Mouse (Mus musculus) forebrain, embryonic 11.5 days (tissue): ENCODE measurements around the gene Gm21985. TPM values are rescaled to one million over a fixed set of nuclear protein-coding genes. Genes with fewer than 3 reads are reported as not detected.

Source experiments
- ATAC-seq: fragments of 200-750 bp; cut with Nextera tagmentation; replicated peaks from 2 replicates; pipeline ENCODE4 v1.8.0; 2017; ENCODE audit warnings: moderate TSS enrichment; ENCODE audit not compliant: low FRiP score
- DNase-seq: peaks from one replicate; pipeline ENCODE4 v3.0.0-alpha.2; 2017; ENCODE audit warnings: low spot score
- H3K27ac ChIP-seq: fragments of 300-500 bp; sonication (generic); 2 replicates; pipeline ENCODE4 v1.5.1; 2014; ENCODE audit warnings: low read depth, low read length
- H3K27me3 ChIP-seq: fragments of 300-500 bp; sonication (generic); 2 replicates; pipeline ENCODE4 v1.6.1; 2014; ENCODE audit warnings: mild to moderate bottlenecking, low read length, mixed read lengths; ENCODE audit not compliant: control insufficient read depth, insufficient read depth
- H3K36me3 ChIP-seq: fragments of 300-500 bp; sonication (generic); 2 replicates; pipeline ENCODE4 v1.6.1; 2014; ENCODE audit warnings: mild to moderate bottlenecking, low read length, moderate library complexity, mixed read lengths; ENCODE audit not compliant: control insufficient read depth, insufficient read depth
- H3K4me1 ChIP-seq: fragments of 300-500 bp; sonication (generic); replicated peaks from 2 replicates; pipeline ENCODE4 v1.6.1; 2014; ENCODE audit warnings: low read length, mixed read lengths; ENCODE audit not compliant: control insufficient read depth, insufficient read depth
- H3K4me2 ChIP-seq: fragments of 300-500 bp; sonication (generic); 2 replicates; pipeline ENCODE4 v1.6.1; 2014; ENCODE audit warnings: low read depth, mild to moderate bottlenecking, low read length, moderate library complexity, mixed read lengths; ENCODE audit not compliant: severe bottlenecking
- H3K4me3 ChIP-seq: fragments of 300-500 bp; sonication (generic); 2 replicates; pipeline ENCODE4 v1.5.1; 2014; ENCODE audit warnings: low read depth, low read length
- H3K9ac ChIP-seq: fragments of 300-500 bp; sonication (generic); 2 replicates; pipeline ENCODE4 v1.6.1; 2014; ENCODE audit warnings: low read length
- H3K9me3 ChIP-seq: fragments of 300-500 bp; sonication (generic); 2 replicates; pipeline ENCODE4 v1.6.1; 2016; ENCODE audit warnings: low read length, mixed read lengths; ENCODE audit not compliant: control insufficient read depth
- WGBS: fragments of 180-500 bp; shearing (Covaris S2); extraction: QIAGEN DNeasy Blood & Tissue Kit; methylation state at CpG from one replicate; pipeline ENCODE4 v1.1.7; 2014; 5-methylcytosine and 5-hydroxymethylcytosine counted together
- polyA plus RNA-seq: library from polyadenylated mRNA; unstranded; fragments of >200 nt; fragmentation: Nextera tagmentation; extraction: Ambion mirVana; gene quantifications from 2 replicates; pipeline ENCODE4 v1.2.1, GENCODE M21; 2014

Gm21985 gene
- polyA plus RNA-seq, 1 experiment from 2014 or later: 0.09 TPM

DNA sequence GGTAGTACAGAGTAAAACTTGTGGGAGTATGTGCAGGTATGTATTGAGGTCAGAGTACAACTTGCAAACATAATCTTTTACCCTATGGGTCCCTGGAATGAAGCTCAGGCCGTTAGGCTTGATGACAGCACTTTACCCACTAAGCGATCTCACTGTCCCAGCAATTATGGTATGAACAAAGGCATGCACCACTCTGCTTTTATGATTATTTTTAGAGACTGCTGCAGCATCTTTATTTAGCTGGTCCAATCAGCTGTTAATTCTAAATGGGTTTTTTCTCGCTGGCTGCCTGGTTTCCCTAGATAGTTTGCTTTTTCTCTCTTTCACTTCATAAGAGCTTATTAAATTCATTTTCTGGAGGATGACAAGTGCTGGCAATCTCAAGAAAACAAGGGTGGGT, 30.1 kb downstream of the Gm21985 start:
- Histone ChIP-seq H3K4me2 (no peak overlapping the region), H3K4me1 (no peaks in the 10 kb centered on the region), H3K9ac (no peak overlapping the region), H3K4me3 (no peak overlapping the region), H3K27me3 (no peaks in the 10 kb centered on the region), H3K27ac (no peak overlapping the region), H3K36me3 (no peaks in the 10 kb centered on the region), H3K9me3 (no peaks in the 10 kb centered on the region)
- no peak for DNase-seq
- ATAC-seq: no peak
- WGBS: 88% methylated on average over 3 of the region's 3 CpGs

DNA sequence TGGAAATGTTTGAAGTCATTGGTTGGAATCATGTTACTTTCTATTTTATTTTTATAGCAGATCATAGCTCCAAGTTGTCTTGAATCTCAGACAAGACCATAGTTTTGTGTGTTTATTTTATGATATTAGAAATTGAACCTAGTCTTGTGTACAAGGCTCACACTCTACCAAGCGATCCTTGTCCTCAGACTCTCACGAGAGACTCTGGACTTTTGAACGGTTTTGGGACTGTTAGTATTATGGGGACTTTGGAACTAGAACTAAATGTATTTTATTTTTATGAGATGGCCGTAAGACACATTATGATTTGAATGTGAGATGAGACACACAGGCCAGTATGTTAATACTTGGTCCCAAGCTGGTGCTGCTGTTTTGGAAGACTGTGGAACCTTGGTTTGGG, 32.1 kb downstream of the Gm21985 start:
- Histone ChIP-seq H3K4me3 (no peak overlapping the region), H3K9me3 (no peaks in the 10 kb centered on the region), H3K36me3 (no peaks in the 10 kb centered on the region), H3K27me3 (no peaks in the 10 kb centered on the region), H3K4me2 (no peak overlapping the region), H3K27ac (no peak overlapping the region), H3K9ac (no peak overlapping the region), H3K4me1 (no peaks in the 10 kb centered on the region)
- WGBS: 94% methylated on average over 4 of the region's 4 CpGs
- DNase-seq (no peak), ATAC-seq (no peak)

DNA sequence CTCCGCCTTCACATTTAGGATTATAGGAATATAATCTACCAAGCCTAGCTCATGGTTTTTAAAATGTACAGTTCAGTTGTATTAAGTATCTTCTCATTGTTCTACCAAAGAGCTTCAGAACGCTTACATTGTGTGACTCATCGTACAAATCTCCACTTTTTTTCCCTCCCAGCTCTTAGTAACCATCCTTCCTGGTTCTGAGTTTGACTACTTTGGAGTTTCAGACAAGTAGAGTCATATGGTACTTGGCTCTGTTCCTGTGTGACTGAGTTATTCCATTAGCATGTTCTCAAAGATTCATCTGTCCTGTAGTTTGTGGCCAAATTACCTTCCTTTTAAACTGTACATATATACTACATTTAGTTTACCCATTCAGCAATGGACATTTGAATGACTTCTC, 42.6 kb downstream of the Gm21985 start:
- WGBS: 95% methylated on average over 3 of the region's 3 CpGs
- H3K27me3 ChIP-seq: no peaks in the 10 kb centered on the region

DNA sequence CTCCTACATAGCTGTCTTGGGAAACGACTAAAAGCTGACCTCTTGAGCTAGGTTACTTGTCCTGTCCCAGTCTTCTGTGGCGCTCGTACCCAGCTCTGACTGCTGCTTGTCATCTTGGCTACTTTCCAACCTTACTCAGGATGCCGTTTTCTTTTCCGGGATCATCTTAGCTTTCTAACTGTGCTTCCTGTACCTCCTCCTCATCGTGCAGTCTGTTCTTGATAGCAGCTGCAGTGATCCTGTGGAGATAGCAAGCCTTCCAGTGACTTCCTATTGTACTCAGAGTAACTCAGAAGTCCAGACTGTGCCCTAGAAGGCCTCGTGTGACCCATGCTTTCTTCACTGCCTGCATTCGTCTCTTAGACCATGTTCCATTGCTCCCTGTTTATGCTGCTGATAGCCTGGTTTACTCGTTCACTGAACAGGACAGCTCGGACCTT, 43.1 kb downstream of the Gm21985 start:
- no peak overlapping the region for H3K4me2 ChIP-seq
- no peak overlapping the region for H3K27ac ChIP-seq
- whole genome bisulfite sequencing: 89% methylated on average over 10 of the region's 10 CpGs
- no peak overlapping the region for H3K9ac ChIP-seq
- H3K9me3 ChIP-seq: no peaks in the 10 kb centered on the region
- no peaks in the 10 kb centered on the region for H3K4me1 ChIP-seq
- H3K4me3 ChIP-seq: no peak overlapping the region
- ATAC-seq (no peak), DNase-seq (no peak)
- no peaks in the 10 kb centered on the region for H3K27me3 ChIP-seq
- H3K36me3 ChIP-seq: no peaks in the 10 kb centered on the region

More for the DNA sequence above, 42.6 kb downstream of the Gm21985 start:
- no peaks in the 10 kb centered on the region for H3K9me3 ChIP-seq
- no peak overlapping the region for H3K4me3 ChIP-seq
- H3K4me2 ChIP-seq: no peak overlapping the region
- H3K36me3 ChIP-seq: no peaks in the 10 kb centered on the region
- DNase-seq: no peak
- no peak overlapping the region for H3K27ac ChIP-seq
- no peak overlapping the region for H3K9ac ChIP-seq
- ATAC-seq: no peak
- no peaks in the 10 kb centered on the region for H3K4me1 ChIP-seq

DNA sequence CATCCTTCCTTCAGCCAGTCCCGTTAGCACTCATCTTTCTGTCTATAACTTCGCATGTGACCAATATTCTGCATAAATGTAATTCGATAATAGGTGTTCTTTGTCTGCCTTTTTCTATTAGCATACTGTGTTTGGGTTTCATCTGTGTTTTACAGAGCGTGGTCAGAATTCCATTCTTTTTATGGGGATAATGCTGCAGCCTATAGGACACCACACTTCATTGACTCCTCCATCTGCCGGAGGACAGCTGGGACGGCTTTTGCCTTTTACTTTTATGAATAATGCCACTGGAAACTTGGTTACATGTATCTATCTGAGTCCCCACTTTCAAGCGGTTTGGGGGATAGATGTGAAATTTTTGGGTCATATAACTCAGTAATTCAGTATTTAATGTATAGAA, 49.5 kb downstream of the Gm21985 start:
- Histone ChIP-seq H3K27me3 (no peaks in the 10 kb centered on the region), H3K36me3 (no peaks in the 10 kb centered on the region), H3K27ac (no peak overlapping the region), H3K9ac (no peak overlapping the region), H3K4me3 (no peak overlapping the region), H3K4me1 (no peaks in the 10 kb centered on the region), H3K4me2 (no peak overlapping the region), H3K9me3 (no peaks in the 10 kb centered on the region)
- ATAC-seq (no peak), DNase-seq (no peak)
- 89% methylated on average over 7 of the region's 7 CpGs for WGBS

GRCm38 (mm10) chr2:112318227-112318626, 52.1 kb downstream of the Gm21985 start:
- DNase-seq (no peak), ATAC-seq (no peak)
- Histone ChIP-seq H3K4me1 (no peaks in the 10 kb centered on the region), H3K4me2 (no peak overlapping the region), H3K9ac (no peak overlapping the region), H3K27ac (no peak overlapping the region), H3K36me3 (no peaks in the 10 kb centered on the region), H3K27me3 (no peaks in the 10 kb centered on the region), H3K9me3 (no peaks in the 10 kb centered on the region), H3K4me3 (no peak overlapping the region)
- 88% methylated on average over 2 of the region's 2 CpGs for WGBS

DNA sequence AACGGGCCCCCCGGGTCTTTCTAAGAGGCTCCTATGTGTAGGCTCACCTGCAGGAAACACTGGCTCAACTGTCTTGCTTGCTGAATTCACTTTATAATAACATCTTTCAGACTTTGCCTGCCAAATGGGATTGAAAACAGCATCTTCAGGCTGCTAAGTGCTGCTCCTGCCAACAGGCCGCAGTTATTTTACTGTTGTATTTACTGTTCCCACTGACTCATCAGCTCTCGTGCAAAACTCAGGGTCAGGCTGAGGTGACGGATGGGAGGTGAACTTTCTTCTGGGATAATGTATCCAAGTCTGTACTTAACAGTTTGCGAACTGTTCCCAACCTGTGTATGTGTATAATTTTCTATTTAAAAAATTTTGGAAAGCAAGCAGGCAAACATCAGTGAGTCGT, 52.8 kb downstream of the Gm21985 start:
- Histone ChIP-seq H3K4me2 (no peak overlapping the region), H3K4me1 (no peaks in the 10 kb centered on the region), H3K36me3 (no peaks in the 10 kb centered on the region), H3K4me3 (no peak overlapping the region), H3K27ac (no peak overlapping the region), H3K9me3 (no peaks in the 10 kb centered on the region), H3K9ac (no peak overlapping the region), H3K27me3 (no peaks in the 10 kb centered on the region)
- ATAC-seq (no peak), DNase-seq (no peak)
- 87% methylated on average over 7 of the region's 7 CpGs for WGBS

- WGBS: 83% methylated on average over 11 of the region's 11 CpGs
- no peaks in the 10 kb centered on the region for H3K4me1 ChIP-seq
- DNase-seq (no peak), ATAC-seq (no peak)
- no peak overlapping the region for H3K4me2 ChIP-seq
- H3K9me3 ChIP-seq: no peaks in the 10 kb centered on the region
- H3K27ac ChIP-seq: no peak overlapping the region
- H3K36me3 ChIP-seq: no peaks in the 10 kb centered on the region
- H3K27me3 ChIP-seq: no peaks in the 10 kb centered on the region
- H3K4me3 ChIP-seq: no peak overlapping the region
- H3K9ac ChIP-seq: no peak overlapping the region
These were observed 62.1 kb downstream of the Gm21985 start for GRCm38 (mm10) chr2:112328069-112328777.
